Mouse (Mus musculus) heart, embryonic 13.5 days (tissue): ENCODE measurements around the gene Clec2l. TPM values are rescaled to one million over a fixed set of nuclear protein-coding genes. Genes with fewer than 3 reads are reported as not detected.

Experiments
- ATAC-seq: fragments of 200-750 bp; cut with Nextera tagmentation; 2 replicates; pipeline ENCODE4 v1.8.0; 2017; ENCODE audit warnings: moderate TSS enrichment; ENCODE audit not compliant: insufficient number of reproducible peaks, low FRiP score, low TSS enrichment; ENCODE audit errors: extremely low read depth
- H3K27ac ChIP-seq: fragments of 300-500 bp; sonication (generic); replicated peaks from 2 replicates; pipeline ENCODE4 v1.5.1; 2015; ENCODE audit warnings: moderate library complexity, mild to moderate bottlenecking, inconsistent platforms
- H3K27me3 ChIP-seq: fragments of 300-500 bp; sonication (generic); replicated peaks from 2 replicates; pipeline ENCODE4 v1.6.1; 2015; ENCODE audit warnings: mild to moderate bottlenecking, inconsistent platforms
- H3K36me3 ChIP-seq: fragments of 300-500 bp; sonication (generic); 2 replicates; pipeline ENCODE4 v1.6.1; 2015; ENCODE audit warnings: mild to moderate bottlenecking, inconsistent platforms
- H3K4me1 ChIP-seq: fragments of 300-500 bp; sonication (generic); 2 replicates; pipeline ENCODE4 v1.6.1; 2015; ENCODE audit warnings: inconsistent platforms
- H3K4me2 ChIP-seq: fragments of 300-500 bp; sonication (generic); 2 replicates; pipeline ENCODE4 v1.6.1; 2015; ENCODE audit warnings: inconsistent platforms, mild to moderate bottlenecking, moderate library complexity
- H3K4me3 ChIP-seq: fragments of 300-500 bp; sonication (generic); 2 replicates; pipeline ENCODE4 v1.5.1; 2015; ENCODE audit warnings: moderate library complexity, mild to moderate bottlenecking, inconsistent platforms
- H3K9ac ChIP-seq: fragments of 300-500 bp; sonication (generic); 2 replicates; pipeline ENCODE4 v1.6.1; 2015; ENCODE audit warnings: inconsistent platforms, mild to moderate bottlenecking, moderate library complexity
- H3K9me3 ChIP-seq: fragments of 300-500 bp; sonication (generic); 2 replicates; pipeline ENCODE4 v1.6.1; 2016; ENCODE audit warnings: inconsistent platforms
- WGBS: fragments of 180-500 bp; shearing (Covaris S2); methylation state at CpG from one replicate; pipeline ENCODE4 v1.1.7; 2015; ENCODE audit warnings: mixed read lengths; 5-methylcytosine and 5-hydroxymethylcytosine counted together
- polyA plus RNA-seq: library from polyadenylated mRNA; unstranded; fragments of >200 nt; fragmentation: Nextera tagmentation; extraction: Ambion mirVana; gene quantifications from 2 replicates; pipeline ENCODE4 v1.2.1, GENCODE M21; 2015

Gene Clec2l
- polyA plus RNA-seq, 1 experiment from 2014 or later: 0.86 TPM

GRCm38 (mm10) chr6:38721361-38721760 lies 58.5 kb downstream of the Clec2l start:
- Histone ChIP-seq H3K27me3 (no peaks in the 10 kb centered on the region), H3K4me1 (no peaks in the 10 kb centered on the region), H3K4me3 (no peak overlapping the region), H3K36me3 (peaks cover 60% of the 10 kb centered on the region), H3K27ac (no peak overlapping the region), H3K4me2 (no peak overlapping the region), H3K9ac (no peak overlapping the region), H3K9me3 (no peaks in the 10 kb centered on the region)
- ATAC-seq: no peak
- WGBS: 83% methylated on average over 1 of the region's 1 CpGs

DNA sequence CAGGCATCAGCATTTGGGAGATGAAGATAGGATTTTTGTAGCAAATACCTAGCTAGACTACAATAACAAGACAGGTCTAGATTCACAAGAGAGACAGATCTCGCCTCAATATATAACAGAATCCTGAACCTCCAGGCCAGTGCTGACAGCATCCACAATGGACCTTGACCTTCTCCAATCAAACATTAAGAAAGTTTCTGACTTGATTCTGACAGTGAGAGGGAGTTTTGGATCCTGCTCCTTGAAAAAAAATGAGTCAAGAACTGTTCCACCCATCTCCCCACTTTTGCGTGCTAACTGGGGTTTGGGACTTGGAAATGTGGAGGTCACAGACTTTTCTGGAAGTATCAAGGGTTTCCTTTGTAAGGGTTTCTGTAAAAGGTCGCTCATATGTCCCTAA lies 62.6 kb downstream of the Clec2l start:
- no peak overlapping the region for H3K4me3 ChIP-seq
- H3K9me3 ChIP-seq: no peaks in the 10 kb centered on the region
- peaks cover 5% of the 10 kb centered on the region for H3K4me1 ChIP-seq
- H3K36me3 ChIP-seq: peaks cover 46% of the 10 kb centered on the region
- no peaks in the 10 kb centered on the region for H3K27me3 ChIP-seq
- H3K4me2 ChIP-seq: no peak overlapping the region
- no peak for ATAC-seq
- 88% methylated on average over 3 of the region's 3 CpGs for WGBS
- H3K9ac ChIP-seq: no peak overlapping the region
- H3K27ac ChIP-seq: no peak overlapping the region

Other genes with a start within 250 kb of the Clec2l start
- gene Ubn2, start 229.1 kb upstream of the Clec2l start, polyA plus RNA-seq: 9.0 and 9.1 TPM in 2 replicates
- 192 and 255 TPM in 2 replicates for gene Fmc1, start 129.6 kb upstream of the Clec2l start, polyA plus RNA-seq
- 26.0 and 27.3 TPM in 2 replicates for gene Luc7l2, start 111.7 kb upstream of the Clec2l start, polyA plus RNA-seq
- 0.07 and 0.08 TPM in 2 replicates for gene Klrg2, start 25.8 kb upstream of the Clec2l start, polyA plus RNA-seq
- 2.4 TPM in 2 replicates for gene Tbxas1, start 212.3 kb downstream of the Clec2l start, polyA plus RNA-seq
- gene Hipk2, start 213.1 kb downstream of the Clec2l start, polyA plus RNA-seq: 9.5 and 10.4 TPM in 2 replicates